Mouse (Mus musculus) forebrain, embryonic 12.5 days (tissue): Measurements from ENCODE around the gene Cox5b. TPM values are rescaled to one million over a fixed set of nuclear protein-coding genes. Genes with fewer than 3 reads are reported as not detected.
A peak's percentile ranks its signal among the peaks of the same experiment; 100 is the strongest.

Source experiments
- ATAC-seq: fragments of 200-750 bp; cut with Nextera tagmentation; 2 replicates; pipeline ENCODE4 v1.8.0; 2017; ENCODE audit warnings: moderate TSS enrichment; ENCODE audit not compliant: low FRiP score
- H3K27ac ChIP-seq: fragments of 300-500 bp; sonication (generic); 2 replicates; pipeline ENCODE4 v1.5.1; 2016; ENCODE audit warnings: mild to moderate bottlenecking
- H3K27me3 ChIP-seq: fragments of 300-500 bp; sonication (generic); 2 replicates; pipeline ENCODE4 v1.6.1; 2016; ENCODE audit warnings: mild to moderate bottlenecking
- H3K36me3 ChIP-seq: fragments of 300-500 bp; sonication (generic); replicated peaks from 2 replicates; pipeline ENCODE4 v1.6.1; 2016; ENCODE audit warnings: mild to moderate bottlenecking
- H3K4me1 ChIP-seq: fragments of 300-500 bp; sonication (generic); 2 replicates; pipeline ENCODE4 v1.6.1; 2016
- H3K4me2 ChIP-seq: fragments of 300-500 bp; sonication (generic); 2 replicates; pipeline ENCODE4 v1.6.1; 2016; ENCODE audit warnings: mild to moderate bottlenecking, moderate library complexity
- H3K4me3 ChIP-seq: fragments of 300-500 bp; sonication (generic); replicated peaks from 2 replicates; pipeline ENCODE4 v1.5.1; 2016; ENCODE audit warnings: mild to moderate bottlenecking
- H3K9ac ChIP-seq: fragments of 300-500 bp; sonication (generic); 2 replicates; pipeline ENCODE4 v1.6.1; 2016; ENCODE audit warnings: mild to moderate bottlenecking
- H3K9me3 ChIP-seq: fragments of 300-500 bp; sonication (generic); 2 replicates; pipeline ENCODE4 v1.6.1; 2016
- WGBS: fragments of 180-500 bp; shearing (Covaris S2); methylation state at CpG from one replicate; pipeline ENCODE4 v1.1.7; 2016; 5-methylcytosine and 5-hydroxymethylcytosine counted together
- polyA plus RNA-seq: library from polyadenylated mRNA; unstranded; fragments of >200 nt; fragmentation: Nextera tagmentation; extraction: Ambion mirVana; gene quantifications from 2 replicates; pipeline ENCODE4 v1.2.1, GENCODE M21; 2016

Cox5b gene
- polyA plus RNA-seq, 1 experiment from 2014 or later = 453 TPM

GRCm38 (mm10) chr1:36697030-36697429 lies 5.8 kb downstream of the Cox5b start:
- WGBS = 71% methylated on average over 5 of the region's 5 CpGs
- H3K9ac ChIP-seq = no peak overlapping the region

GRCm38 (mm10) chr1:36707166-36707565 lies 15.9 kb downstream of the Cox5b start:
- Histone ChIP-seq H3K4me3 (no peak overlapping the region), H3K27me3 (no peaks in the 10 kb centered on the region), H3K9ac (0 out of 2 replicates have a peak overlapping the region, but pooled peaks have one; percentile 25), H3K4me2 (no peak overlapping the region), H3K9me3 (no peaks in the 10 kb centered on the region), H3K27ac (no peak overlapping the region), H3K36me3 (peaks cover 53% of the 10 kb centered on the region), H3K4me1 (peaks cover 15% of the 10 kb centered on the region)
- WGBS = 75% methylated on average over 2 of the region's 2 CpGs
- no peak for ATAC-seq

More at GRCm38 (mm10) chr1:36697030-36697429, 5.8 kb downstream of the Cox5b start:
- Histone ChIP-seq H3K36me3 (peaks cover 63% of the 10 kb centered on the region), H3K4me2 (no peak overlapping the region), H3K27ac (no peak overlapping the region), H3K4me1 (peaks cover 7% of the 10 kb centered on the region), H3K9me3 (no peaks in the 10 kb centered on the region), H3K27me3 (no peaks in the 10 kb centered on the region), H3K4me3 (no peak overlapping the region)
- ATAC-seq = no peak

DNA sequence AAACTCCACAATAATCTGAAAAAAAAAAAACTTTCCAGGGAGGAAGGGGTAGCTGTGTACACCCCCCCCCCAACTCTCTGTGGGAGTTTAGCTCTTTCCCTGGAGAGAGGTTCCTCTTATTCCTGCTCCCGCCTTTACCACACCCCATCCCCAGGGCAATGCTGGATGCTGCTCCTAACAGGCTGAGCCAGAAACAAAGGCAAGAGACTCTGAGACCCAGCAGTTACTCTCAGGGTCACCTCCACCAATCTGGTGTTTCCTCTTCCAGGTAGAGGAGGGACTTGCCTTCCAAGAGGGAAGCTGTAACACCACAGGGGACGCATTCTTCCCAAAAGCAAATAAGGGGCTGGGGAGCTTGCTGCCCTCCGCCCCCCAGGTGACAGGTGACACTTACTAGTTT lies 16.5 kb downstream of the Cox5b start:
- 74% methylated on average over 3 of the region's 3 CpGs for WGBS
- Histone ChIP-seq H3K4me3 (no peak overlapping the region), H3K9me3 (no peaks in the 10 kb centered on the region), H3K9ac (no peak overlapping the region), H3K36me3 (peaks cover 47% of the 10 kb centered on the region), H3K4me1 (peaks cover 15% of the 10 kb centered on the region), H3K27ac (no peak overlapping the region), H3K27me3 (no peaks in the 10 kb centered on the region), H3K4me2 (no peak overlapping the region)
- ATAC-seq = no peak

GRCm38 (mm10) chr1:36708626-36709025 lies 17.4 kb downstream of the Cox5b start:
- Histone ChIP-seq H3K9me3 (no peaks in the 10 kb centered on the region), H3K36me3 (peaks cover 38% of the 10 kb centered on the region), H3K4me2 (peak overlapping the region; percentile 88), H3K4me1 (peaks cover 15% of the 10 kb centered on the region), H3K9ac (peak overlapping the region; percentile 94), H3K27me3 (no peaks in the 10 kb centered on the region), H3K4me3 (peak overlapping the region; percentile 96), H3K27ac (no peak overlapping the region)
- no peak for ATAC-seq
- 88% methylated on average over 1 of the region's 1 CpGs for WGBS

DNA sequence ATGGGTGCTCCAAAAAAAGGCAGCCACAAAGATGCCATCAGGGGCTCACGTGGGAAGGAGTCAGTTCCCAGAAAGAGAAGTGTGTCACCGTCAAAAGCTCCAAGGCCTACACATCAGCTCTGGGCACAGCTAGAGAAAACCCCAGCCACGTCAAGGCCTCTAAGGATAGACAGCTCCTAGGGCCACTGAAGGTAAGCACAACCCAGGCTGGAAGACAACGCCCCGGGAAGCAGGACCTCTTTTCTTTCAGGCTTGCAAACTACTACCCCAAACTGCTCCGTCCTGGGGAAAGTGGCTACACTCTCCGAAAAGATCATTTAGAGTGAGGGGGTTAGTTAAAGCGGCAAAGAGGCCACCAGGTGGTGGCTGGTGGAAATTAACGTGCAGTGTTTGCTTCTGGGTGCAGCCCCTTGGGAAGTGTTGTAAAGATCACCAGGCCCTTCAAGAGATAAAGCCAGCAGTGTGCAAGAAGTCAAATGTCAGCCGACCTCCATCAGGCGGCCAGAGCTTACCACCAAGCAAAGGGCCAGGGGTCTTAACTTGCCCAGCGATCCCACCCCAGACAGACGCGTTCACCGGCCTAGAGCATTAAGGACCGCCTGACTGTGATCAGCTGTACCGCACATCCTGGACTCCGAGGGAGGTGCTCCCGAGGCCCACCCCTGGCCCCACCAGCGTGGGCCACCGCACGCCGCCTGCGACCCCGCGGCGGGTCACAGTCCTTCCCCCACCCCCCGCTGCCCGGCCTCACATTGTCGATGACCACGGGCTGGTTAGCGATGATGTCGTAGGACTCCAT lies 18.0 kb downstream of the Cox5b start:
- Histone ChIP-seq H3K27me3 (no peaks in the 10 kb centered on the region), H3K9me3 (no peaks in the 10 kb centered on the region), H3K4me3 (peak overlapping the region; percentile 96), H3K4me2 (peak overlapping the region; percentile 88), H3K36me3 (peaks cover 32% of the 10 kb centered on the region), H3K27ac (peak overlapping the region; percentile 71), H3K9ac (peak overlapping the region; percentile 94), H3K4me1 (peaks cover 15% of the 10 kb centered on the region)
- under 1% methylated on average over 33 of the region's 33 CpGs for WGBS
- ATAC-seq = peak; percentile 77

DNA sequence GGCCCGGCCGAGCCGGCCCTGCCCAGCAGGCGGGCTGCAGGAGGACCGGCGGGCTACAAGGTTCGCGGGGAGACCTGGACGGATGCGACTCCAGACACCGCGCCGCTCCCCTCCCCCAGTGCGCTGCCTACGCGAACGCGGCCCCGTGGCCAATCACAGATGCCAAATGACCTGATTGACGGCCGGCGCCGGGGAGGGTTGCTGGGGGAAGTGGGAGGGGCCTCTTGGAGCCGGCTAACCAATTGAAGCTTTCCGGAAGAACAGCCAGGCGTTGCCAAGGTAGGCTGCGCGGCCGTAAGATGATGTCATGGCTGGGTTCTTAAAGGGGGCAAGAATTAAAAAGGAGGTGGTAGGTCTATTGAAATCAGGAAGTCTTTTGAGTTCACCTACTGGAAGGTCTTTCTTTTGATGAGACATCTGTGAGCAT lies 18.6 kb downstream of the Cox5b start, which contains the start of gene 4933424G06Rik:
4933424G06Rik (plus strand) TSS at position 296 of the 427 bp plus-strand sequence.
- Histone ChIP-seq H3K27me3 (no peaks in the 10 kb centered on the region), H3K9me3 (no peaks in the 10 kb centered on the region), H3K4me3 (peak within 1 kb of the TSS; percentile 96), H3K9ac (peak within 1 kb of the TSS; percentile 94), H3K4me1 (peaks cover 15% of the 10 kb centered on the region), H3K4me2 (peak within 1 kb of the TSS; percentile 88), H3K27ac (peak within 1 kb of the TSS; percentile 71), H3K36me3 (peaks cover 26% of the 10 kb centered on the region)
- peak; percentile 98 for ATAC-seq
- 2% methylated on average over 29 of the region's 29 CpGs for WGBS

DNA sequence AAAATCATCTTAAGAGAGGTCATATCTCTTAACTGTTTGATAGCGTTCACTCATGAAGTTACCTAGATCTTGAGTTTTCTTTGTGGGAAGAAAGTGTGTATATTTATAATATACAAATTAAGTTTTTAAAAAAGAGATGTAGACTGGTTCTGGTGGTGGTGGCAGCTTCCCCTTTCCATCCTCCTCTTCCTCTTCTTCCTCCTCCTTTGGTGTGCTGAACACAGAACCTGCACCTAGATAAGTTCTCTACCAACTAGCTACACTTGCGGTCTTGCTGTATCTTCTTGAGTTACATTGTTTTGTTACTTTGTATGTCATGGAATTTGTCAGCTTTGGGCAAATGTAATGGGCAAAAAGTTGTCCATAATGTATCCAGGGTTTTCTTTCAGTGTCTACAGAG lies 19.9 kb downstream of the Cox5b start:
- Histone ChIP-seq H3K27me3 (no peaks in the 10 kb centered on the region), H3K27ac (no peak overlapping the region), H3K4me2 (no peak overlapping the region), H3K9me3 (no peaks in the 10 kb centered on the region), H3K4me1 (peaks cover 15% of the 10 kb centered on the region), H3K36me3 (peaks cover 14% of the 10 kb centered on the region), H3K9ac (no peak overlapping the region), H3K4me3 (no peak overlapping the region)
- 97% methylated on average over 2 of the region's 2 CpGs for WGBS
- ATAC-seq = no peak

GRCm38 (mm10) chr1:36714311-36714710 lies 23.1 kb downstream of the Cox5b start, which contains the start of gene Actr1b:
Gene Actr1b, minus strand, starts transcription at chr1:36714422.
- no peak for ATAC-seq
- Histone ChIP-seq H3K4me3 (no peak within 1 kb of the TSS), H3K9me3 (no peaks in the 10 kb centered on the region), H3K4me1 (no peaks in the 10 kb centered on the region), H3K4me2 (no peak within 1 kb of the TSS), H3K9ac (no peak within 1 kb of the TSS), H3K36me3 (no peaks in the 10 kb centered on the region), H3K27me3 (no peaks in the 10 kb centered on the region), H3K27ac (no peak within 1 kb of the TSS)
- 85% methylated on average over 5 of the region's 5 CpGs for WGBS

- no peaks in the 10 kb centered on the region for H3K9me3 ChIP-seq
- H3K4me1 ChIP-seq = no peaks in the 10 kb centered on the region
- no peaks in the 10 kb centered on the region; the same call in 1 of the 2 replicates for H3K27me3 ChIP-seq
- no peak overlapping the region for H3K4me3 ChIP-seq
- H3K27ac ChIP-seq = no peak overlapping the region
- no peak overlapping the region for H3K4me2 ChIP-seq
- H3K36me3 ChIP-seq = no peaks in the 10 kb centered on the region
- H3K9ac ChIP-seq = no peak overlapping the region
- 59% methylated on average over 1 of the region's 1 CpGs for WGBS
- ATAC-seq = no peak
Observed at GRCm38 (mm10) chr1:36718786-36719185, 27.5 kb downstream of the Cox5b start.

GRCm38 (mm10) chr1:36723146-36724056 lies 32.2 kb downstream of the Cox5b start:
- Histone ChIP-seq H3K9ac (no peak overlapping the region), H3K4me3 (no peak overlapping the region), H3K27ac (no peak overlapping the region), H3K4me1 (no peaks in the 10 kb centered on the region), H3K9me3 (no peaks in the 10 kb centered on the region), H3K4me2 (no peak overlapping the region), H3K27me3 (no peaks in the 10 kb centered on the region; the same call in 1 of the 2 replicates), H3K36me3 (no peaks in the 10 kb centered on the region)
- WGBS = 69% methylated on average over 16 of the region's 16 CpGs
- ATAC-seq = no peak

DNA sequence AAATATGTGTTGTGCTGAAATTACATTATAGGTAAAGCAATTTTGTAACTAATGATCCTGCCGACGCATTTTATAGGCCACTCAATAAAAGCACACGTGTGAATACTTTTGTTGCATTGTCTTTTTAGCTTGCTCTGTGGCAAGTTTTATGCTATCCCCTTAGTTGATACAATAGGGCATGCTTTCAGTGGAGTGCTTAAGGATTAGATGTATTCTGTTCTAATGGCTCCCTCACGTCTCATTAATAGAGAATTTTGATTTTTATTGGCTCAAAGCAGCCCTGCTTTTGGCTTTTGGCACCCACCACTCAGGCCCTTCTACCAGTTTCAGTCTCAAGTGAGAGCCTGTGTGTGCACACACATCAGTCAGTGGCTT lies 32.8 kb downstream of the Cox5b start:
- no peaks in the 10 kb centered on the region for H3K36me3 ChIP-seq
- 54% methylated on average over 4 of the region's 4 CpGs for WGBS
- no peak overlapping the region for H3K4me2 ChIP-seq
- ATAC-seq = no peak
- no peaks in the 10 kb centered on the region; the same call in 1 of the 2 replicates for H3K27me3 ChIP-seq
- no peak overlapping the region for H3K4me3 ChIP-seq
- no peaks in the 10 kb centered on the region for H3K9me3 ChIP-seq
- no peak overlapping the region for H3K9ac ChIP-seq
- no peaks in the 10 kb centered on the region for H3K4me1 ChIP-seq
- no peak overlapping the region for H3K27ac ChIP-seq

GRCm38 (mm10) chr1:36737300-36737699 lies 46.1 kb downstream of the Cox5b start:
- Histone ChIP-seq H3K4me3 (no peak overlapping the region), H3K9ac (no peak overlapping the region), H3K9me3 (no peaks in the 10 kb centered on the region), H3K27ac (no peak overlapping the region), H3K4me1 (no peaks in the 10 kb centered on the region), H3K27me3 (no peaks in the 10 kb centered on the region), H3K36me3 (no peaks in the 10 kb centered on the region), H3K4me2 (no peak overlapping the region)
- WGBS = 20% methylated on average over 4 of the region's 4 CpGs
- ATAC-seq = peak; percentile 46; the same call in 1 of the 2 replicates
